8 mouse cellular contexts compared by ENCODE assay signal in the genomic region with DNA sequence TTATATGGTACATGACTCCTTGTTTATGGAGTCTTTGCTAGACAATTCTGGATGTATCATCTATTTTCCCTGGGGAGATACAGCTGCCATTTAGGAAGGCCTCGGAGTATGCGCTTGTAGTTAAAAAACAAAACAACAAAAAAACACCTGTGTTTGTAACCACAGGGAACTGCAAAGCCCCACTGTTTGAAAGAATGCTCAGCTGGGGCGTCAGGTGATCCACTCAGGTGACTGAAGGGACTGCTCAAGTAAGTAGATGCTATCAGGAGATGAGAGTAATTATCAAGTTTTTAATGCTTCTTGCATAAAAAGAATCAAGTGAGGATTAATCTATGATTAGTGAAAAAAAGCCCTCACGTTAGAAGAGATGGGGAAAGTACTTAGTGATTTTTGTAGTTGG. TPM values are rescaled to one million over a fixed set of nuclear protein-coding genes. Genes with fewer than 3 reads are reported as not detected.
DNase-seq lines count a peak whose midpoint lies in the region; ATAC-seq and TF ChIP-seq lines count a peak whose summit lies in the region.
"Had no signal": no experiment of that assay in that cellular context is flagged by ENCODE, and none has a peak within 500 bp of the region (broad histone marks: within the 10 kb centered on the region; RNA-seq: fewer than 3 reads in every experiment).

No protein-coding gene starts in this region.

- H3K27ac ChIP-seq in kidney, postnatal 0 days: no peak overlapping the region
- no peak overlapping the region for H3K27ac ChIP-seq in forebrain, embryonic 15.5 days (replicated peaks)
- H3K27ac ChIP-seq in liver, embryonic 16.5 days (ENCODE audit: low read length): no peak overlapping the region
- no peak overlapping the region for H3K27ac ChIP-seq in cerebellum, adult 2 months (ENCODE audit: insufficient read depth, low read length)

- no peak for TF ChIP-seq CTCF in kidney, postnatal 0 days (IDR thresholded peaks at IDR 0.05; ENCODE audit: low read depth)
- TF ChIP-seq CTCF in cerebellum, adult 2 months (IDR thresholded peaks at IDR 0.05; ENCODE audit: borderline replicate concordance, insufficient read depth, low read depth, low read length): no peak

- H3K9me3 ChIP-seq in kidney, postnatal 0 days (replicated peaks; ENCODE audit: low read length): no peaks in the 10 kb centered on the region
- H3K9me3 ChIP-seq in forebrain, embryonic 15.5 days: no peaks in the 10 kb centered on the region
- no peaks in the 10 kb centered on the region for H3K9me3 ChIP-seq in liver, embryonic 16.5 days (replicated peaks; ENCODE audit: control insufficient read depth, low read length)

- H3K4me1 ChIP-seq in kidney, postnatal 0 days (replicated peaks; ENCODE audit: insufficient read depth, low read length): 0 out of 2 replicates have a peak, but pooled peaks cover 6% of the 10 kb centered on the region
- peaks cover 26% of the 10 kb centered on the region for H3K4me1 ChIP-seq in forebrain, embryonic 15.5 days
- H3K4me1 ChIP-seq in liver, embryonic 16.5 days (ENCODE audit: control insufficient read depth, low read depth, low read length): peaks cover 12% of the 10 kb centered on the region
- peaks cover 3% of the 10 kb centered on the region; the same call in 1 of the 2 replicates for H3K4me1 ChIP-seq in cerebellum, adult 2 months (ENCODE audit: control insufficient read depth, insufficient read depth, low read length)

- 66% methylated on average over 4 of the region's 4 CpGs for WGBS in kidney, postnatal 0 days
- 67% methylated on average over 4 of the region's 4 CpGs for WGBS in forebrain, embryonic 15.5 days
- 67% methylated on average over 4 of the region's 4 CpGs for WGBS in liver, embryonic 16.5 days (ENCODE audit: insufficient replicate concordance)
- 70% methylated on average over 4 of the region's 4 CpGs for WGBS in cerebellum, adult 2 months

- no peak for DNase-seq in kidney, postnatal 0 days (ENCODE audit: low spot score)
- DNase-seq in kidney, postnatal 4 days: no peak
- DNase-seq in MN1 (ENCODE audit: low spot score): peak; percentile 36
- no peak for DNase-seq in cerebellum, adult 9-10 months
- DNase-seq in cerebellum, adult 2 months: no peak
- DNase-seq: cerebellum, adult 11 months had no signal

- no peak for TF ChIP-seq POLR2A in cerebellum, adult 2 months (IDR thresholded peaks at IDR 0.05; ENCODE audit: borderline replicate concordance, insufficient read depth, low read length)

- peak overlapping the region; percentile 64; the same call in 1 of the 2 replicates for H3K4me2 ChIP-seq in kidney, postnatal 0 days (ENCODE audit: low read length)
- H3K4me2 ChIP-seq in forebrain, embryonic 15.5 days (replicated peaks): peak overlapping the region; percentile 63
- peak overlapping the region; percentile 89 for H3K4me2 ChIP-seq in liver, embryonic 16.5 days (ENCODE audit: low read depth, low read length)

- no peaks in the 10 kb centered on the region for H3K36me3 ChIP-seq in kidney, postnatal 0 days (ENCODE audit: insufficient read depth, low read length)
- H3K36me3 ChIP-seq in forebrain, embryonic 15.5 days: no peaks in the 10 kb centered on the region
- no peaks in the 10 kb centered on the region for H3K36me3 ChIP-seq in liver, embryonic 16.5 days (ENCODE audit: control insufficient read depth, insufficient read depth)

- H3K4me3 ChIP-seq in kidney, postnatal 0 days (replicated peaks; ENCODE audit: low read depth, low read length): no peak overlapping the region
- H3K4me3 ChIP-seq in forebrain, embryonic 15.5 days: peak overlapping the region; percentile 94; the same call in 1 of the 2 replicates
- H3K4me3 ChIP-seq in liver, embryonic 16.5 days (ENCODE audit: low read depth, low read length): no peak overlapping the region
- no peak overlapping the region for H3K4me3 ChIP-seq in cerebellum, adult 2 months (replicated peaks; ENCODE audit: insufficient read depth, low read depth, low read length)

- ATAC-seq in kidney, postnatal 0 days (replicated peaks; ENCODE audit: low FRiP score, low read depth): no peak
- no peak for ATAC-seq in forebrain, embryonic 15.5 days (replicated peaks)
- no peak for ATAC-seq in liver, embryonic 16.5 days (ENCODE audit: low read depth)

- no peaks in the 10 kb centered on the region for H3K27me3 ChIP-seq in kidney, postnatal 0 days (ENCODE audit: insufficient read depth, low read length)
- peaks cover 3% of the 10 kb centered on the region; the same call in 1 of the 2 replicates for H3K27me3 ChIP-seq in forebrain, embryonic 15.5 days
- H3K27me3 ChIP-seq in liver, embryonic 16.5 days (ENCODE audit: control insufficient read depth, insufficient read depth, low read depth, low read length): no peaks in the 10 kb centered on the region
- no peaks in the 10 kb centered on the region for H3K27me3 ChIP-seq in cerebellum, adult 2 months (ENCODE audit: control insufficient read depth, insufficient read depth, low read length)

- no peak overlapping the region for H3K9ac ChIP-seq in kidney, postnatal 0 days (ENCODE audit: low read depth, low read length)
- no peak overlapping the region for H3K9ac ChIP-seq in forebrain, embryonic 15.5 days (replicated peaks)
- H3K9ac ChIP-seq in liver, embryonic 16.5 days (ENCODE audit: low read depth, low read length): no peak overlapping the region

RNA-seq across cellular contexts. Expression of gene Eif2s2, which starts 0.8 kb away (rescaled TPM):
- polyA plus RNA-seq in kidney, postnatal 0 days (2015; fragmentation: Nextera tagmentation; extraction: Ambion mirVana): 107 and 109 TPM in 2 replicates
- 69.1 and 70.9 TPM in 2 replicates for polyA plus RNA-seq in forebrain, embryonic 15.5 days (2015; fragmentation: Nextera tagmentation; extraction: Ambion mirVana)
- 52.8 and 61.4 TPM in 2 replicates for polyA plus RNA-seq in liver, embryonic 16.5 days (2015; fragmentation: Nextera tagmentation; extraction: Ambion mirVana)
- 46.1 and 50.2 TPM in 2 replicates for polyA plus RNA-seq in cerebellum, adult 2 months (2012; rRNA removed)
